In genomic region chr2:167904621-167905367, GRCm38 (mm10) we compare ENCODE assay signal across 19 mouse cellular contexts. TPM values are rescaled to one million over a fixed set of nuclear protein-coding genes. Genes with fewer than 3 reads are reported as not detected.
A peak's percentile ranks its signal among the peaks of the same experiment; 100 is the strongest.
DNase-seq lines count a peak whose midpoint lies in the region; ATAC-seq and TF ChIP-seq lines count a peak whose summit lies in the region.
"Had no signal": no experiment of that assay in that cellular context is flagged by ENCODE, and none has a peak within 500 bp of the region (broad histone marks: within the 10 kb centered on the region; RNA-seq: fewer than 3 reads in every experiment).

No protein-coding gene starts in this region.

- H3K4me2 ChIP-seq in intestine, postnatal 0 days (replicated peaks; ENCODE audit: low read depth): no peak overlapping the region
- no peak overlapping the region for H3K4me2 ChIP-seq in intestine, embryonic 15.5 days (replicated peaks)
- H3K4me2 ChIP-seq in lung, embryonic 14.5 days: no peak overlapping the region
- H3K4me2 ChIP-seq: heart, embryonic 13.5 days; limb, embryonic 13.5 days; midbrain, embryonic 12.5 days had no signal

- no peaks in the 10 kb centered on the region for H3K36me3 ChIP-seq in intestine, postnatal 0 days (ENCODE audit: control insufficient read depth, insufficient read depth)
- H3K36me3 ChIP-seq in intestine, embryonic 15.5 days: no peaks in the 10 kb centered on the region
- no peaks in the 10 kb centered on the region for H3K36me3 ChIP-seq in lung, embryonic 14.5 days (ENCODE audit: insufficient read depth)
- H3K36me3 ChIP-seq: embryonic facial prominence, embryonic 10.5 days; heart, embryonic 13.5 days; limb, embryonic 13.5 days; midbrain, embryonic 12.5 days had no signal

- H3K4me1 ChIP-seq in intestine, postnatal 0 days (replicated peaks; ENCODE audit: control insufficient read depth, insufficient read depth, low read length): no peaks in the 10 kb centered on the region
- peaks cover 5% of the 10 kb centered on the region; the same call in 1 of the 2 replicates for H3K4me1 ChIP-seq in intestine, embryonic 15.5 days (replicated peaks)
- no peaks in the 10 kb centered on the region for H3K4me1 ChIP-seq in lung, embryonic 14.5 days (ENCODE audit: insufficient read depth)
- H3K4me1 ChIP-seq in embryonic fibroblast, embryonic 13.5 days (ENCODE audit: control insufficient read depth, insufficient read depth, low read length): no peaks in the 10 kb centered on the region

- no peak overlapping the region for H3K27ac ChIP-seq in intestine, postnatal 0 days (ENCODE audit: low read depth, low read length)
- H3K27ac ChIP-seq in intestine, embryonic 15.5 days: no peak overlapping the region
- no peak overlapping the region for H3K27ac ChIP-seq in lung, embryonic 14.5 days (ENCODE audit: low read depth)
- H3K27ac ChIP-seq in embryonic fibroblast, embryonic 13.5 days (ENCODE audit: insufficient read depth, low read length): no peak overlapping the region
- H3K27ac ChIP-seq: embryonic facial prominence, embryonic 10.5 days; heart, embryonic 13.5 days; hindbrain, postnatal 0 days; limb, embryonic 13.5 days; midbrain, embryonic 12.5 days had no signal

- H3K27me3 ChIP-seq in intestine, postnatal 0 days (replicated peaks; ENCODE audit: control insufficient read depth, insufficient read depth, low read length): 0 out of 2 replicates have a peak, but pooled peaks cover 8% of the 10 kb centered on the region
- 0 out of 2 replicates have a peak, but pooled peaks cover 3% of the 10 kb centered on the region for H3K27me3 ChIP-seq in intestine, embryonic 15.5 days (replicated peaks)
- H3K27me3 ChIP-seq in lung, embryonic 14.5 days (ENCODE audit: insufficient read depth, low read length): no peaks in the 10 kb centered on the region

- H3K9ac ChIP-seq in intestine, postnatal 0 days (ENCODE audit: low read depth, low read length): no peak overlapping the region
- no peak overlapping the region for H3K9ac ChIP-seq in intestine, embryonic 15.5 days
- no peak overlapping the region for H3K9ac ChIP-seq in lung, embryonic 14.5 days
- H3K9ac ChIP-seq: heart, embryonic 13.5 days; midbrain, embryonic 12.5 days had no signal

- WGBS in intestine, postnatal 0 days: 85% methylated on average over 12 of the region's 12 CpGs
- 82% methylated on average over 12 of the region's 12 CpGs for WGBS in intestine, embryonic 15.5 days
- 79% methylated on average over 12 of the region's 12 CpGs for WGBS in lung, embryonic 14.5 days

- H3K4me3 ChIP-seq in intestine, postnatal 0 days (ENCODE audit: low read depth, low read length): no peak overlapping the region
- no peak overlapping the region for H3K4me3 ChIP-seq in intestine, embryonic 15.5 days (replicated peaks)
- no peak overlapping the region for H3K4me3 ChIP-seq in lung, embryonic 14.5 days (ENCODE audit: low read depth, low read length)
- H3K4me3 ChIP-seq in embryonic fibroblast, embryonic 13.5 days (ENCODE audit: insufficient read depth, low read length): no peak overlapping the region
- H3K4me3 ChIP-seq: embryonic facial prominence, embryonic 10.5 days; heart, embryonic 13.5 days; limb, embryonic 13.5 days; midbrain, embryonic 12.5 days had no signal

- no peaks in the 10 kb centered on the region for H3K9me3 ChIP-seq in intestine, postnatal 0 days (ENCODE audit: control insufficient read depth)
- no peaks in the 10 kb centered on the region for H3K9me3 ChIP-seq in intestine, embryonic 15.5 days
- H3K9me3 ChIP-seq in lung, embryonic 14.5 days (ENCODE audit: low read depth, low read length): no peaks in the 10 kb centered on the region
- H3K9me3 ChIP-seq: embryonic facial prominence, embryonic 10.5 days; midbrain, embryonic 12.5 days had no signal

- no peak for TF ChIP-seq POLR2A in embryonic fibroblast, embryonic 13.5 days (IDR thresholded peaks at IDR 0.05; ENCODE audit: low read depth, low read length)

- no peak for DNase-seq in lung, embryonic 14.5 days
- DNase-seq in lung, postnatal 10 days: no peak
- DNase-seq in ES-CJ7 (ENCODE audit: low read depth, low spot score): peak; percentile 77
- DNase-seq in thymus, postnatal 4 days: no peak
- DNase-seq: adrenal gland, postnatal 25 days; cerebellum, postnatal 14 days; gastrocnemius, postnatal 25 days; heart, postnatal 4 days; kidney, adult 9 months; thymus, postnatal 14 days had no signal

- ATAC-seq in intestine, postnatal 0 days: no peak
- no peak for ATAC-seq in intestine, embryonic 15.5 days
- ATAC-seq in lung, embryonic 14.5 days (ENCODE audit: insufficient read depth): no peak
- ATAC-seq: activated CD4-positive, CD25-positive, alpha-beta regulatory T cell, adult 4 months; hindbrain, postnatal 0 days had no signal

- peak; percentile 41 for TF ChIP-seq CTCF in intestine, postnatal 0 days (IDR thresholded peaks at IDR 0.05; ENCODE audit: low read depth)
- TF ChIP-seq CTCF in lung, embryonic 14.5 days (IDR thresholded peaks at IDR 0.05; ENCODE audit: low read depth): 0 out of 2 replicates have a peak, but pooled peaks have one; percentile 19
- TF ChIP-seq CTCF in embryonic fibroblast, embryonic 13.5 days (IDR thresholded peaks at IDR 0.05; ENCODE audit: borderline replicate concordance, insufficient read depth, low read length): peak; percentile 3; the same call in 1 of the 2 replicates

RNA-seq across cellular contexts. Expression of gene Ptpn1, which starts 27.1 kb away (rescaled TPM):
- polyA plus RNA-seq in intestine, postnatal 0 days (2015; fragmentation: Nextera tagmentation; extraction: Ambion mirVana): 30.5 and 33.5 TPM in 2 replicates
- 41.1 and 54.2 TPM in 2 replicates for polyA plus RNA-seq in intestine, embryonic 15.5 days (2015; fragmentation: Nextera tagmentation; extraction: Ambion mirVana)
- polyA plus RNA-seq in lung, embryonic 14.5 days (2014; fragmentation: Nextera tagmentation; extraction: Ambion mirVana): 59.3 and 61.3 TPM in 2 replicates
- polyA plus RNA-seq in embryonic fibroblast, embryonic 13.5 days (2011; ENCODE audit: insufficient read length, low read depth, missing spikeins): 50.7 and 59.4 TPM in 2 replicates
